Mouse (Mus musculus) hindbrain, embryonic 11.5 days (tissue): ENCODE measurements around the gene Il21r. TPM values are rescaled to one million over a fixed set of nuclear protein-coding genes. Genes with fewer than 3 reads are reported as not detected.

Experiments used
- ATAC-seq: fragments of 200-750 bp; cut with Nextera tagmentation; 2 replicates; pipeline ENCODE4 v1.8.0; 2017; ENCODE audit warnings: mild to moderate bottlenecking, moderate TSS enrichment, moderate library complexity; ENCODE audit not compliant: low FRiP score
- DNase-seq: peaks from one replicate; pipeline ENCODE4 v3.0.0-alpha.2; 2015; ENCODE audit warnings: low spot score
- H3K27ac ChIP-seq: fragments of 300-500 bp; sonication (generic); 2 replicates; pipeline ENCODE4 v1.5.1; 2014; ENCODE audit warnings: mild to moderate bottlenecking, low read depth, low read length
- H3K27me3 ChIP-seq: fragments of 300-500 bp; sonication (generic); 2 replicates; pipeline ENCODE4 v1.6.1; 2014; ENCODE audit warnings: mild to moderate bottlenecking, low read length, moderate library complexity, mixed read lengths; ENCODE audit not compliant: control insufficient read depth, insufficient read depth
- H3K36me3 ChIP-seq: fragments of 300-500 bp; sonication (generic); 2 replicates; pipeline ENCODE4 v1.6.1; 2014; ENCODE audit warnings: mild to moderate bottlenecking, low read length, moderate library complexity, mixed read lengths; ENCODE audit not compliant: control insufficient read depth, insufficient read depth
- H3K4me1 ChIP-seq: fragments of 300-500 bp; sonication (generic); replicated peaks from 2 replicates; pipeline ENCODE4 v1.6.1; 2014; ENCODE audit warnings: low read length, mixed read lengths; ENCODE audit not compliant: control insufficient read depth, insufficient read depth
- H3K4me2 ChIP-seq: fragments of 300-500 bp; sonication (generic); replicated peaks from 2 replicates; pipeline ENCODE4 v1.6.1; 2014; ENCODE audit warnings: mild to moderate bottlenecking, low read depth, low read length
- H3K4me3 ChIP-seq: fragments of 300-500 bp; sonication (generic); 2 replicates; pipeline ENCODE4 v1.5.1; 2014; ENCODE audit warnings: low read depth, low read length
- H3K9ac ChIP-seq: fragments of 300-500 bp; sonication (generic); 2 replicates; pipeline ENCODE4 v1.6.1; 2014; ENCODE audit warnings: low read depth, low read length
- H3K9me3 ChIP-seq: fragments of 300-500 bp; sonication (generic); 2 replicates; pipeline ENCODE4 v1.6.1; 2016; ENCODE audit warnings: low read length; ENCODE audit not compliant: control insufficient read depth
- WGBS: fragments of 180-500 bp; shearing (Covaris S2); extraction: QIAGEN DNeasy Blood & Tissue Kit; methylation state at CpG from one replicate; pipeline ENCODE4 v1.1.7; 2014; 5-methylcytosine and 5-hydroxymethylcytosine counted together
- polyA plus RNA-seq: library from polyadenylated mRNA; unstranded; fragments of >200 nt; fragmentation: Nextera tagmentation; extraction: Ambion mirVana; gene quantifications from 2 replicates; pipeline ENCODE4 v1.2.1, GENCODE M21; 2014

The Il21r gene
- polyA plus RNA-seq, 1 experiment from 2014 or later = 0.09 TPM

DNA sequence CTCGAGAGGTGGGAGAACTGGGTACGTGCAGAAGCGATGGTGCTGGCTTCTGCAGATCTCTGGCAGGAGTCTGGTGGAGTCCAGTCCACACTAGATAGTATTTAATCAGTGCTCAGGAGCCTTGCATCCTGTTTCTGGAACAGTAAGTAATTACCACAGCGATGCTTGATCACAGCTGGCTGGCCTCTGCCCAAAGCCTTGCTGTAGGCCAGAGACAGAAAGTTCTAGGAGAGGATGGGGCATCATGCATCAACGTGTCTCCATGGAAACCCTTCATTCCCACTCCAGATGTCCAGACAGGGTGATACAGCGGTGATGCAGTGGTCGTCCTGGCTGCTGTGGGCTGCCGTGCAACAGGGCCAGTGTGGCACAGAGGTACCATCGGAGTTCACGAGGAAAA, 43.7 kb upstream of the Il21r start:
- Histone ChIP-seq H3K36me3 (no peaks in the 10 kb centered on the region), H3K4me3 (no peak overlapping the region), H3K4me1 (no peaks in the 10 kb centered on the region), H3K27me3 (no peaks in the 10 kb centered on the region), H3K9ac (no peak overlapping the region), H3K9me3 (no peaks in the 10 kb centered on the region), H3K4me2 (no peak overlapping the region), H3K27ac (no peak overlapping the region)
- 89% methylated on average over 10 of the region's 10 CpGs for WGBS
- no peak for ATAC-seq
- no peak for DNase-seq

DNA sequence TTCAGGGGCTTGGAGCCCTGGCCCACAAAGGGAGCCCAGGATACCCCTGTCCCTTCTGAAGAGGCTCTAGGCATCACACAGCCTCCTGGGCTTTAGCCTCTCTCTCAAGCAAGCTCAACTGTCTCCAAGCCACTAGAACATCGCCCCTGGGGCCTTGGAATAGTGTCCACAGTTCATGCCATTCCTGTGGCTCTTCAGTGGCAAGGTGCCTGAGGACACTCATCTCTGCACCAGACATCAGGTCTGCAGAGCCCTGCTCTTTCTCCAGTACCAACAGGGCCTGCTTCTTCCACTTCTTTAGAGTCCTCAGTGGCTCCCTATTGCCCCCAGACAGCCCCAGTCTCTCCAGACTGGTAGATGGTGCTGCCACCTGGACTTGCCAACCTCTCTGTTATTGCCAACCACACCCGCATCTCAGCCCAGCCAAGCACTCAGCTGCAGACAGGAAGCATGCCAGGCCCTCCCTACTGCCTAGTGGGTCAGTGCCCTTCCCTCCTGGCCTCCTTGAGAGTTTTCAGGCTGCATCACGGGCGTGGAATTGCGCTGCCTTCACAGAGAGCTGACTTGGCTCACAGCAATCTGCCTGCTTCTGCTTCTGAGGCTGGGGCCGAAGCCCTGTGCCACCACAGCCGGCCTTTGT, 43.0 kb upstream of the Il21r start:
- no peak overlapping the region for H3K27ac ChIP-seq
- WGBS = 86% methylated on average over 7 of the region's 7 CpGs
- H3K4me3 ChIP-seq = no peak overlapping the region
- H3K9ac ChIP-seq = no peak overlapping the region
- H3K4me1 ChIP-seq = no peaks in the 10 kb centered on the region
- DNase-seq = no peak
- no peak for ATAC-seq
- H3K36me3 ChIP-seq = no peaks in the 10 kb centered on the region
- no peaks in the 10 kb centered on the region for H3K27me3 ChIP-seq
- H3K9me3 ChIP-seq = no peaks in the 10 kb centered on the region
- H3K4me2 ChIP-seq = no peak overlapping the region

DNA sequence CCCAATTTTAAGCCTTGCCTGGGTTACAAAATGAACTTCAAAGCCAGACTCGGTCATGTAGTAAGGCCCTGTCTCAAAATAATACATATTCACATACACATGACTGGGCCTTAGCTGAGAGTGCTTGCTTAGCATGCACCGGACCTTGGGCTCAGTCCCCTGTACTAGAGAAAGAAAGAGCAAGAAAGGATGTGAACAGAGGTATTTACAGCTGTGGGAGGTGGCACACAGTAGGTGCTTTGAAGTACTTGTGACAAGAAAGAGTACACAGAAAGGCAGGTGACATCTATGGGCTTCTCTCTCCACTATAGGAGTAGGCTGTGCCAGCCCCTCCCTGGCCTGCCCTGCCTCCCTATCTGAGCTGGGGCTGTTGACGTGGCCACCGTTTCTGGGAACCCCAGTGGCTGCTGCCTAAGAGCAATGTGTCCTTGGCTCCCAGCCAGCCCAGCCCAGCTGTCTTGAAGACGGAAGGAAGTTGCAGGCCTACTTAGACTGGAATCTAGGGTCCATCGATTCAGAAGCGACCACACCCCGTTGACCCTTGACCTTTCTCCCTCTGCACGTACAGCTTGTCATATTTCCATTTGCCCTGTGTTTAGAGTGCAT, 42.0 kb upstream of the Il21r start:
- ATAC-seq = no peak
- Histone ChIP-seq H3K4me2 (no peak overlapping the region), H3K4me3 (no peak overlapping the region), H3K4me1 (no peaks in the 10 kb centered on the region), H3K27ac (no peak overlapping the region), H3K9ac (no peak overlapping the region), H3K27me3 (no peaks in the 10 kb centered on the region), H3K36me3 (no peaks in the 10 kb centered on the region), H3K9me3 (no peaks in the 10 kb centered on the region)
- 71% methylated on average over 9 of the region's 9 CpGs for WGBS
- DNase-seq = no peak

DNA sequence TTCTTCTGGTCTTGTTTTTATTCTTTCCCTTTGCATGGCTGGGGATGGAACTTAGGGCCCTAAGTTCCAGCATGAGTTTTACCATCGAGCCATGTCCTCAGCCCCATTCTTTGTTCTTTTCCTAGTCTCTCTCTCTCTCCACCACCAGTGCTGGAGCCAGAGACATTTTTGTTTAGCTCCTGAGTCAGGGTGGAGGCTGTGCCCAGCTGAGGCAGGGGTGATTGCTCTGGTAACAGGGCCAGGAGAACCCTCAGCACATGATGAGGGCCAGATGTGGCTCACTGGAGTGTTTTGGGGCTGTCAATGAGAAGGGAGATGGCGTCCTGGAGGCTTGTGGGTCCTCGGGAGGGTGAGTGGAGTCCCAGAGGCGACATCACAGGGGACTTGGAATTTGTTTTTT, 40.8 kb upstream of the Il21r start:
- Histone ChIP-seq H3K4me2 (no peak overlapping the region), H3K27ac (no peak overlapping the region)

DNA sequence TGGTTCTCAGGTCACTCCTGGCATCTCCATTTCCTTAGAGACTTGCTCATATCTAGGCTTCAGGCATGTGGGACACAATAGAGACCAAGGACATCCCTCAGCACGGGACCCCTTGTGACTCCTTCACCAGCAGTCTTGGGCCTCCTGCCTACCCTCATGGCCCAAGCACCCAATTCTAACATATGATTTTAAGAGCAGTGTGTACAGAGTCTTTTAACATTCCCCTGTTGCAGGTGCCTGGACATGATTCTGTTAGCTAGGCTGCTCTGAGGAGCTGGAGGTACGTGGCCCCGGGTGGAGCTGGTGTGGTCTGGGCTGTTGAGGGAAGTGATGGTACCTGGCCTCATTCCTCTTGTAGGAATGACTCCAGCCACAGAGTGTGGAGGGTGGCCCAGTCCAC, 40.1 kb upstream of the Il21r start:
- no peaks in the 10 kb centered on the region for H3K36me3 ChIP-seq
- H3K9me3 ChIP-seq = no peaks in the 10 kb centered on the region
- no peak overlapping the region for H3K9ac ChIP-seq
- H3K4me3 ChIP-seq = no peak overlapping the region
- H3K4me1 ChIP-seq = no peaks in the 10 kb centered on the region
- DNase-seq = no peak
- no peak overlapping the region for H3K4me2 ChIP-seq
- ATAC-seq = no peak
- no peaks in the 10 kb centered on the region for H3K27me3 ChIP-seq
- WGBS = 94% methylated on average over 3 of the region's 3 CpGs
- H3K27ac ChIP-seq = no peak overlapping the region

More for the DNA sequence above, 40.8 kb upstream of the Il21r start:
- 56% methylated on average over 4 of the region's 4 CpGs for WGBS
- Histone ChIP-seq H3K27me3 (no peaks in the 10 kb centered on the region), H3K36me3 (no peaks in the 10 kb centered on the region), H3K9me3 (no peaks in the 10 kb centered on the region), H3K9ac (no peak overlapping the region), H3K4me1 (no peaks in the 10 kb centered on the region), H3K4me3 (no peak overlapping the region)
- DNase-seq = no peak
- no peak for ATAC-seq

DNA sequence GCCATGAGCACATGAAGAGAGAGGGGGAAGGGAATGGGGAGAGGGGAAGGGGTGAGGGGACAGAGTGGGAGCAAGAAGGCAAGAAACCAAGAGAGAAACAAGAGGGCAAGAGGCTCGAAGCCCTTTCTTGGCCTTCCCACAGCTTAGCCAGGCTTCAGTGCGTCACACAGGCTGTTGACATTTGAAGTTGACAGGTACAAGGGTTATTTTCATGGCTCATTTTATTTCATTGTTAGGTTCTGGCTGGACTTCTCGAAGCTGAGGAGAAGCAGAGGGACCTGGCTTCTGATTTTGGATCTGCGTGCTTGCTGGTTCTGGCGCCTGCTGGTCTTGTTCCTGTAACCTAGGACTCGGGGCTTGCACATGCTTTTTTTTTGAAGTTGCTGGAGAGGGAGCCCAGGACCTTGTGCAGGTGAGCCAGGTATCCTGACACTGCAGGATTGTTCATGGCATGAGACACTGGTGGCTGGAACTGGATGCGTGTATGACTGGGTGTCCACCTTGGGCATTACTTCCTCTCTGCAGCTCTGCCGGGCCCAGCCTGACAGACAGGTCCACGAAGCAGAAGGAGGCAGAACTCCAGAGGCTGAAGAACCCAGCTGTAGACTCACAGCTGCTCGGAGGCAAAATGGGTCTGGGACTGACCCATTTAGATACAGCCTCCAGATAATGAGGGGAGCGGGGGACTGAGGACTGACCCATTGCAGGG, 38.8 kb upstream of the Il21r start:
- Histone ChIP-seq H3K4me3 (no peak overlapping the region), H3K27ac (no peak overlapping the region), H3K4me2 (no peak overlapping the region), H3K27me3 (no peaks in the 10 kb centered on the region), H3K4me1 (no peaks in the 10 kb centered on the region), H3K36me3 (no peaks in the 10 kb centered on the region), H3K9me3 (no peaks in the 10 kb centered on the region), H3K9ac (no peak overlapping the region)
- 54% methylated on average over 11 of the region's 11 CpGs for WGBS
- no peak for ATAC-seq
- DNase-seq = no peak

DNA sequence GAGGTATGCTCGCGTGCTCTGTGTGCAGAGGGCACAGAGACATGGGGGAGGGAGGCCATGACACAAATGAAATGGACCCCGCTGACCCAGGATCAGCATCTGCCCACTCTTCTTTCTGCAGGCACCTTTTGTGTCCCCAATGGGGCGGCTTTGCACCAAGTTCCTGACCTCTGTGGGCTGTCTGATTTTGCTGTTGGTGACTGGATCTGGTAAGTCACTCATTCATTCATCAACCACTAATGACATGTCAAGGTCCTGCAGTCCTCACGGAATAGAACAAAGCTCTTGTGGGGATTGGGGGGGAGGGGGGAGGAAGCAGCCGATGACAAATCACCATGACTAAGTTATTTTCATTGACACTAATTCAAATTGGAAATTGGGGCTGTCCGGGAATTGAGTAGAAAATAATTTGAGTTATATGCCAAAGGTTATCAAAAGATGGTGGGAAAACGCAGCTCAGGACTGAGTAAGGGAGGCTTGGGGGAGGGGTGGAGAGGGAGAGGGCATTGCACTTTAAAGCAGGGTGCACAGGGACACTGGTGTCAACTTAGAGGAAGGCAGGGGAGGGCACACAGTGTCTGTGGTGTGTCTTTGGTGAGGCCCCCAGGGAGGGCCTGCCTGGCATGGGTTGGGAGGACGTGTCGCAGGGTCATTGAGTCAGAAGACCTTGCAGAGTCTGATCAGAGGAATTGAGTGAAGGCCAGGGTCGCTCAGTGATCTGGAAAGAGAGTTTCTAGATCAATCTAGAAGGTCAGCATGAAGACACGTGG, 37.5 kb upstream of the Il21r start:
- H3K36me3 ChIP-seq = no peaks in the 10 kb centered on the region
- H3K27ac ChIP-seq = no peak overlapping the region
- 34% methylated on average over 12 of the region's 12 CpGs for WGBS
- no peak overlapping the region for H3K9ac ChIP-seq
- DNase-seq (peak; percentile 50), ATAC-seq (peak; percentile 73)
- no peak overlapping the region for H3K4me2 ChIP-seq
- H3K4me3 ChIP-seq = no peak overlapping the region
- no peaks in the 10 kb centered on the region for H3K27me3 ChIP-seq
- H3K4me1 ChIP-seq = no peaks in the 10 kb centered on the region
- H3K9me3 ChIP-seq = no peaks in the 10 kb centered on the region

DNA sequence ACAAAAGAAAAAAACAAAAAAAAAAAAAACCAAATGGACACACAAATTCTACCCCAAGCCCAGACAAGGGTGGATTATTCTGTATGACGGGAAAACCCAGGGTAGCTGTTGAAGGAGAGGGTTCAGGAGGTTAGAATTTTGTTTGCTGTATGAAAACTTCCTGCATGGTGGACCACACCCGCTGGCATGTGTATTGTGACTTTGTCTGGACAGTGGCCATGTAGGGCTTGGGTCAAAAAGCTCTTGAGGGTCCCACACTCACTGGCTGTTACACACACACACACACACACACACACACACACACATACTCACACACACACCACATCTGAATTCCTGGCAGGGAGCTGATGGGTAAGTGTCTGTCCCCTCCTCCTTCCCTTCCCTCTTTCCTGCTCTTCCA, 36.8 kb upstream of the Il21r start:
- Histone ChIP-seq H3K9ac (no peak overlapping the region), H3K9me3 (no peaks in the 10 kb centered on the region), H3K36me3 (no peaks in the 10 kb centered on the region), H3K27ac (no peak overlapping the region), H3K4me3 (no peak overlapping the region), H3K4me1 (no peaks in the 10 kb centered on the region), H3K4me2 (no peak overlapping the region), H3K27me3 (no peaks in the 10 kb centered on the region)
- DNase-seq (no peak), ATAC-seq (no peak)
- 48% methylated on average over 2 of the region's 2 CpGs for WGBS
